ENCODE assay signal across 7 mouse cellular contexts in the genomic region with DNA sequence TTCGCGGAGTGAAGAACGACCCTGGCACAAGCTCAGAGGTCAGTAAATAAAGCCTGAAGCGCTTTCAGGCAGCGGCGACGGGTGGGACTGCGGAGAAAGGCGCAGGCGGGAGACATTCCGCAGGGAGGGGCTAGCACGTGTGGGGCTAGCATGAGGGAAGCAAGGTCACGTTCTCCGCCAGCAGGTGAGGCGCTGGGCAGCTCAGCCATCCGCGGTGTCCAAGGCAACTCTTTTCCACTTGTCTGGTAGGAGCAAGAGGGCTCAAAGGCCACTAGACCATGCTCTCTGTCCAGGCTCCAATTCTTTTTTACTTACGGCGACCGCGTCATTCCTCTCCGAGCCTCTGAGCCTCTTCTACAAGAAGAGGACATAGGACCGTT. TPM values are rescaled to one million over a fixed set of nuclear protein-coding genes. Genes with fewer than 3 reads are reported as not detected.
A peak's percentile ranks its signal among the peaks of the same experiment; 100 is the strongest.
DNase-seq lines count a peak whose midpoint lies in the region; ATAC-seq and TF ChIP-seq lines count a peak whose summit lies in the region.

No protein-coding gene starts in this region.

- H3K4me1 ChIP-seq in hindbrain, postnatal 0 days (ENCODE audit: insufficient read depth, low read length) = peaks cover 14% of the 10 kb centered on the region; the same call in 1 of the 2 replicates
- H3K4me1 ChIP-seq in limb, embryonic 12.5 days (replicated peaks) = peaks cover 22% of the 10 kb centered on the region
- H3K4me1 ChIP-seq in midbrain, embryonic 11.5 days (ENCODE audit: control insufficient read depth, insufficient read depth, low read length) = peaks cover 14% of the 10 kb centered on the region
- H3K4me1 ChIP-seq in stomach, embryonic 16.5 days (ENCODE audit: control insufficient read depth, insufficient read depth, low read length) = peaks cover 13% of the 10 kb centered on the region

- H3K9me3 ChIP-seq in hindbrain, postnatal 0 days (ENCODE audit: low read length) = no peaks in the 10 kb centered on the region
- no peaks in the 10 kb centered on the region for H3K9me3 ChIP-seq in limb, embryonic 12.5 days
- H3K9me3 ChIP-seq in midbrain, embryonic 11.5 days (ENCODE audit: control insufficient read depth, low read length) = no peaks in the 10 kb centered on the region
- no peaks in the 10 kb centered on the region for H3K9me3 ChIP-seq in stomach, embryonic 16.5 days (replicated peaks; ENCODE audit: control insufficient read depth, low read length)

- H3K27ac ChIP-seq in hindbrain, postnatal 0 days = peak overlapping the region; percentile 83
- H3K27ac ChIP-seq in limb, embryonic 12.5 days = no peak overlapping the region
- no peak overlapping the region for H3K27ac ChIP-seq in midbrain, embryonic 11.5 days (ENCODE audit: low read depth, low read length)
- H3K27ac ChIP-seq in stomach, embryonic 16.5 days (ENCODE audit: low read length) = no peak overlapping the region

- H3K27me3 ChIP-seq in hindbrain, postnatal 0 days (ENCODE audit: insufficient read depth, low read length) = no peaks in the 10 kb centered on the region
- H3K27me3 ChIP-seq in limb, embryonic 12.5 days = peaks cover 73% of the 10 kb centered on the region
- peaks cover 38% of the 10 kb centered on the region for H3K27me3 ChIP-seq in midbrain, embryonic 11.5 days (ENCODE audit: control insufficient read depth, insufficient read depth, low read length)
- peaks cover 31% of the 10 kb centered on the region for H3K27me3 ChIP-seq in stomach, embryonic 16.5 days (ENCODE audit: control insufficient read depth, insufficient read depth, low read length)

- H3K9ac ChIP-seq in hindbrain, postnatal 0 days (replicated peaks; ENCODE audit: low read length) = peak overlapping the region; percentile 67; the same call in 1 of the 2 replicates
- H3K9ac ChIP-seq in limb, embryonic 12.5 days (replicated peaks) = no peak overlapping the region; the same call in 1 of the 2 replicates
- peak overlapping the region; percentile 59; the same call in 1 of the 2 replicates for H3K9ac ChIP-seq in midbrain, embryonic 11.5 days (ENCODE audit: low read length)
- peak overlapping the region; percentile 66 for H3K9ac ChIP-seq in stomach, embryonic 16.5 days (ENCODE audit: low read length)

- DNase-seq in adrenal gland, postnatal 14 days = peak; percentile 69
- DNase-seq in cerebellum, postnatal 10 days = peak; percentile 76 to 77
- peak; percentile 48 for DNase-seq in gastrocnemius, postnatal 10 days
- peak; percentile 65 for DNase-seq in hindbrain, postnatal 0 days (ENCODE audit: low spot score)
- DNase-seq in midbrain, embryonic 11.5 days (ENCODE audit: low spot score, missing footprints) = peak; percentile 93

- peak overlapping the region; percentile 56 for H3K4me3 ChIP-seq in hindbrain, postnatal 0 days (ENCODE audit: low read length)
- H3K4me3 ChIP-seq in limb, embryonic 12.5 days (replicated peaks) = peak overlapping the region; percentile 50
- H3K4me3 ChIP-seq in midbrain, embryonic 11.5 days (ENCODE audit: low read depth, low read length) = peak overlapping the region; percentile 42
- peak overlapping the region; percentile 57 for H3K4me3 ChIP-seq in stomach, embryonic 16.5 days (replicated peaks; ENCODE audit: low read length)

- WGBS in hindbrain, postnatal 0 days = under 1% methylated on average over 23 of the region's 23 CpGs
- WGBS in limb, embryonic 12.5 days = under 1% methylated on average over 23 of the region's 23 CpGs
- WGBS in midbrain, embryonic 11.5 days = 2% methylated on average over 23 of the region's 23 CpGs
- WGBS in stomach, embryonic 16.5 days = under 1% methylated on average over 23 of the region's 23 CpGs

- H3K36me3 ChIP-seq in hindbrain, postnatal 0 days (ENCODE audit: insufficient read depth, low read length) = no peaks in the 10 kb centered on the region
- H3K36me3 ChIP-seq in limb, embryonic 12.5 days = 0 out of 2 replicates have a peak, but pooled peaks cover 1% of the 10 kb centered on the region
- no peaks in the 10 kb centered on the region for H3K36me3 ChIP-seq in midbrain, embryonic 11.5 days (ENCODE audit: control insufficient read depth, insufficient read depth, low read length)
- H3K36me3 ChIP-seq in stomach, embryonic 16.5 days (ENCODE audit: control insufficient read depth, insufficient read depth, low read length) = no peaks in the 10 kb centered on the region

- H3K4me2 ChIP-seq in hindbrain, postnatal 0 days (ENCODE audit: low read depth, low read length) = peak overlapping the region; percentile 93
- peak overlapping the region; percentile 94 for H3K4me2 ChIP-seq in limb, embryonic 12.5 days
- peak overlapping the region; percentile 91 for H3K4me2 ChIP-seq in midbrain, embryonic 11.5 days
- H3K4me2 ChIP-seq in stomach, embryonic 16.5 days (ENCODE audit: low read depth, low read length) = peak overlapping the region; percentile 96

- peak; percentile 19; the same call in 1 of the 2 replicates for TF ChIP-seq CTCF in hindbrain, postnatal 0 days (IDR thresholded peaks at IDR 0.05; ENCODE audit: low read depth)

- peak; percentile 50 for ATAC-seq in hindbrain, postnatal 0 days
- no peak for ATAC-seq in limb, embryonic 12.5 days (ENCODE audit: insufficient number of reproducible peaks, insufficient read depth, low FRiP score, low TSS enrichment, low read depth)
- ATAC-seq in midbrain, embryonic 11.5 days (ENCODE audit: low FRiP score) = no peak
- peak; percentile 60; the same call in 1 of the 2 replicates for ATAC-seq in stomach, embryonic 16.5 days (ENCODE audit: insufficient read depth, low FRiP score)

RNA-seq across cellular contexts. Expression of gene Fabp3, which starts 0.6 kb away (rescaled TPM):
- 185 and 345 TPM in 2 replicates for total RNA-seq in adrenal gland, postnatal 14 days (2021)
- 100 to 1,000 TPM; 465 to 601 TPM for total RNA-seq in gastrocnemius, postnatal 10 days (2021)
- total RNA-seq in hindbrain, postnatal 0 days (2014; rRNA removed) = 122 and 131 TPM in 2 replicates
- 392 and 410 TPM in 2 replicates for polyA plus RNA-seq in hindbrain, postnatal 0 days (2015; fragmentation: Nextera tagmentation; extraction: Ambion mirVana)
- 11.3 and 14.1 TPM in 2 replicates for polyA plus RNA-seq in limb, embryonic 12.5 days (2016; fragmentation: Nextera tagmentation; extraction: Ambion mirVana)
- polyA plus RNA-seq in midbrain, embryonic 11.5 days (2014; fragmentation: Nextera tagmentation; extraction: Ambion mirVana) = 16.7 and 18.6 TPM in 2 replicates
- 8.6 and 32.4 TPM in 2 replicates for polyA plus RNA-seq in stomach, embryonic 16.5 days (2015; fragmentation: Nextera tagmentation; extraction: Ambion mirVana)

RNA-seq across cellular contexts. Expression of gene Gm10570, which starts 0.6 kb away (rescaled TPM):
- 1.5 TPM in 1 of 2 replicates, not detected in the other for total RNA-seq in adrenal gland, postnatal 14 days (2021)
- total RNA-seq in gastrocnemius, postnatal 10 days (2021) = not detected
- 4.5 and 6.8 TPM in 2 replicates for total RNA-seq in hindbrain, postnatal 0 days (2014; rRNA removed)
- 1.3 and 1.7 TPM in 2 replicates for polyA plus RNA-seq in hindbrain, postnatal 0 days (2015; fragmentation: Nextera tagmentation; extraction: Ambion mirVana)
- not detected in 2 replicates for polyA plus RNA-seq in limb, embryonic 12.5 days (2016; fragmentation: Nextera tagmentation; extraction: Ambion mirVana)
- not detected in 2 replicates for polyA plus RNA-seq in midbrain, embryonic 11.5 days (2014; fragmentation: Nextera tagmentation; extraction: Ambion mirVana)
- polyA plus RNA-seq in stomach, embryonic 16.5 days (2015; fragmentation: Nextera tagmentation; extraction: Ambion mirVana) = not detected in 2 replicates

RNA-seq across cellular contexts. Expression of gene Serinc2, which starts 28.8 kb away (rescaled TPM):
- total RNA-seq in adrenal gland, postnatal 14 days (2021) = 0.98 and 2.2 TPM in 2 replicates
- 10 to 100 TPM; 47.8 to 51.5 TPM for total RNA-seq in gastrocnemius, postnatal 10 days (2021)
- 17.1 and 18.7 TPM in 2 replicates for total RNA-seq in hindbrain, postnatal 0 days (2014; rRNA removed)
- polyA plus RNA-seq in hindbrain, postnatal 0 days (2015; fragmentation: Nextera tagmentation; extraction: Ambion mirVana) = 17.8 and 19.2 TPM in 2 replicates
- polyA plus RNA-seq in limb, embryonic 12.5 days (2016; fragmentation: Nextera tagmentation; extraction: Ambion mirVana) = 199 and 205 TPM in 2 replicates
- polyA plus RNA-seq in midbrain, embryonic 11.5 days (2014; fragmentation: Nextera tagmentation; extraction: Ambion mirVana) = 44.0 and 50.9 TPM in 2 replicates
- polyA plus RNA-seq in stomach, embryonic 16.5 days (2015; fragmentation: Nextera tagmentation; extraction: Ambion mirVana) = 47.3 and 61.7 TPM in 2 replicates

RNA-seq across cellular contexts. Expression of gene Zcchc17, which starts 51.9 kb away (rescaled TPM):
- total RNA-seq in adrenal gland, postnatal 14 days (2021) = 34.5 and 39.1 TPM in 2 replicates
- total RNA-seq in gastrocnemius, postnatal 10 days (2021) = 10 to 100 TPM; 45.4 to 46.9 TPM
- total RNA-seq in hindbrain, postnatal 0 days (2014; rRNA removed) = 23.9 and 31.4 TPM in 2 replicates
- 93.2 and 101 TPM in 2 replicates for polyA plus RNA-seq in hindbrain, postnatal 0 days (2015; fragmentation: Nextera tagmentation; extraction: Ambion mirVana)
- 73.9 and 76.8 TPM in 2 replicates for polyA plus RNA-seq in limb, embryonic 12.5 days (2016; fragmentation: Nextera tagmentation; extraction: Ambion mirVana)
- 81.2 and 84.7 TPM in 2 replicates for polyA plus RNA-seq in midbrain, embryonic 11.5 days (2014; fragmentation: Nextera tagmentation; extraction: Ambion mirVana)
- polyA plus RNA-seq in stomach, embryonic 16.5 days (2015; fragmentation: Nextera tagmentation; extraction: Ambion mirVana) = 51.0 and 56.8 TPM in 2 replicates

RNA-seq across cellular contexts. Expression of gene Snrnp40, which starts 52.1 kb away (rescaled TPM):
- total RNA-seq in adrenal gland, postnatal 14 days (2021) = 30.6 and 38.0 TPM in 2 replicates
- total RNA-seq in gastrocnemius, postnatal 10 days (2021) = 10 to 100 TPM; 27.2 to 29.5 TPM
- total RNA-seq in hindbrain, postnatal 0 days (2014; rRNA removed) = 57.9 and 74.2 TPM in 2 replicates
- polyA plus RNA-seq in hindbrain, postnatal 0 days (2015; fragmentation: Nextera tagmentation; extraction: Ambion mirVana) = 84.5 and 88.9 TPM in 2 replicates
- 200 and 212 TPM in 2 replicates for polyA plus RNA-seq in limb, embryonic 12.5 days (2016; fragmentation: Nextera tagmentation; extraction: Ambion mirVana)
- 220 and 223 TPM in 2 replicates for polyA plus RNA-seq in midbrain, embryonic 11.5 days (2014; fragmentation: Nextera tagmentation; extraction: Ambion mirVana)
- 98.8 and 107 TPM in 2 replicates for polyA plus RNA-seq in stomach, embryonic 16.5 days (2015; fragmentation: Nextera tagmentation; extraction: Ambion mirVana)

Comparison
In these comparisons a context has a peak if more than half of its experiments do, and no peak if none do; other contexts are left out.
1. ATAC-seq: peak in hindbrain, postnatal 0 days (single experiment) and stomach, embryonic 16.5 days (single experiment); none in limb, embryonic 12.5 days (single experiment) and midbrain, embryonic 11.5 days (single experiment).
2. RNA of gene Fabp3, which starts 0.6 kb away (polyA plus RNA-seq): 392 to 410 TPM in hindbrain, postnatal 0 days; 8.6 to 32.4 TPM in stomach, embryonic 16.5 days, 16.7 to 18.6 TPM in midbrain, embryonic 11.5 days and 11.3 to 14.1 TPM in limb, embryonic 12.5 days; every median in the first group is over 10 times any median in the second.
3. Peak in every context shown above with its lines, with median percentiles within 50 percentile points of each other: DNase-seq, H3K4me2 ChIP-seq and H3K4me3 ChIP-seq.